Comparison of ENCODE assay signal across 8 mouse cellular contexts in genomic region chr5:35523735-35524134, GRCm38 (mm10). TPM values are rescaled to one million over a fixed set of nuclear protein-coding genes. Genes with fewer than 3 reads are reported as not detected.
A peak's percentile ranks its signal among the peaks of the same experiment; 100 is the strongest.
DNase-seq lines count a peak whose midpoint lies in the region.

No protein-coding gene starts in this region.

- DNase-seq in gastrocnemius, adult 18-20 months (ENCODE audit: low spot score), result peak; percentile 68
- no peak for DNase-seq in gastrocnemius, postnatal 25 days
- peak; percentile 73 for DNase-seq in MN1 (ENCODE audit: low spot score)
- peak; percentile 67 for DNase-seq in cerebellum, adult 8-10 months
- peak; percentile 76 for DNase-seq in forelimb bud, embryonic 11.5 days (ENCODE audit: low read depth, low spot score)
- peak; percentile 19 to 60 for DNase-seq in layer of hippocampus, adult 18-20 months (ENCODE audit: low spot score in 2 of 2)
- DNase-seq in lung, postnatal 25 days (ENCODE audit: low spot score), result peak; percentile 48
- DNase-seq in skeletal muscle tissue, adult 2 months (ENCODE audit: low read depth, low spot score), result peak; percentile 52

RNA-seq across cellular contexts. Expression of gene Cpz, which starts 1.8 kb away (rescaled TPM):
- under 1 TPM in 1 of 2 experiments, not detected in 1; 0.12 TPM for total RNA-seq in gastrocnemius, adult 18-20 months (2021)
- 1 to 10 TPM; 3.0 to 3.2 TPM for total RNA-seq in gastrocnemius, postnatal 25 days (2021)
- under 1 TPM in 1 of 2 experiments, not detected in 1; 0.41 TPM for total RNA-seq in layer of hippocampus, adult 18-20 months (2021)

RNA-seq across cellular contexts. Expression of gene Trmt44, which starts 51.1 kb away (rescaled TPM):
- total RNA-seq in gastrocnemius, adult 18-20 months (2021), result 1 to 10 TPM; 1.7 TPM
- 1 to 10 TPM; 1.5 to 1.6 TPM for total RNA-seq in gastrocnemius, postnatal 25 days (2021)
- total RNA-seq in layer of hippocampus, adult 18-20 months (2021), result 1 to 10 TPM; 7.6 to 8.5 TPM

RNA-seq across cellular contexts. Expression of gene Acox3, which starts 59.1 kb away (rescaled TPM):
- 10 to 100 TPM; 17.3 to 18.2 TPM for total RNA-seq in gastrocnemius, adult 18-20 months (2021)
- total RNA-seq in gastrocnemius, postnatal 25 days (2021), result 10 to 100 TPM; 16.4 to 18.9 TPM
- 10 to 100 TPM; 26.5 to 29.4 TPM for total RNA-seq in layer of hippocampus, adult 18-20 months (2021)
